Mouse (Mus musculus) midbrain, embryonic 14.5 days (tissue): ENCODE results near the gene Srpk2. TPM values are rescaled to one million over a fixed set of nuclear protein-coding genes. Genes with fewer than 3 reads are reported as not detected.

ENCODE experiments used
- ATAC-seq: fragments of 200-750 bp; cut with Nextera tagmentation; 2 replicates; pipeline ENCODE4 v1.8.0; 2017; ENCODE audit warnings: moderate number of reproducible peaks, moderate library complexity; ENCODE audit not compliant: low FRiP score, low TSS enrichment
- DNase-seq: peaks from one replicate; pipeline ENCODE4 v3.0.0-alpha.2; 2015
- H3K27ac ChIP-seq: fragments of 300-500 bp; sonication (generic); replicated peaks from 2 replicates; pipeline ENCODE4 v1.5.1; 2014; ENCODE audit warnings: mild to moderate bottlenecking, low read depth, low read length, moderate library complexity
- H3K27me3 ChIP-seq: fragments of 300-500 bp; sonication (generic); 2 replicates; pipeline ENCODE4 v1.6.1; 2014; ENCODE audit warnings: low read length, control low read depth, mixed read lengths; ENCODE audit not compliant: control insufficient read depth, insufficient read depth
- H3K36me3 ChIP-seq: fragments of 300-500 bp; sonication (generic); 2 replicates; pipeline ENCODE4 v1.6.1; 2014; ENCODE audit warnings: low read length, control low read depth; ENCODE audit not compliant: control insufficient read depth, insufficient read depth
- H3K4me1 ChIP-seq: fragments of 300-500 bp; sonication (generic); 2 replicates; pipeline ENCODE4 v1.6.1; 2014; ENCODE audit warnings: mild to moderate bottlenecking, antibody characterized with exemption, low read length, control low read depth; ENCODE audit not compliant: control insufficient read depth, insufficient read depth
- H3K4me2 ChIP-seq: fragments of 300-500 bp; sonication (generic); 2 replicates; pipeline ENCODE4 v1.6.1; 2014; ENCODE audit warnings: mild to moderate bottlenecking, low read length, moderate library complexity
- H3K4me3 ChIP-seq: fragments of 300-500 bp; sonication (generic); replicated peaks from 2 replicates; pipeline ENCODE4 v1.5.1; 2014; ENCODE audit warnings: low read depth, low read length
- H3K9ac ChIP-seq: fragments of 300-500 bp; sonication (generic); replicated peaks from 2 replicates; pipeline ENCODE4 v1.6.1; 2014; ENCODE audit warnings: mild to moderate bottlenecking, low read length, moderate library complexity
- H3K9me3 ChIP-seq: fragments of 300-500 bp; sonication (generic); 2 replicates; pipeline ENCODE4 v1.6.1; 2016; ENCODE audit warnings: low read length, control low read depth, mixed read lengths; ENCODE audit not compliant: control insufficient read depth
- WGBS: fragments of 180-500 bp; shearing (Covaris S2); extraction: QIAGEN DNeasy Blood & Tissue Kit; methylation state at CpG from one replicate; pipeline ENCODE4 v1.1.7; 2014; 5-methylcytosine and 5-hydroxymethylcytosine counted together
- polyA plus RNA-seq: library from polyadenylated mRNA; unstranded; fragments of >200 nt; fragmentation: Nextera tagmentation; extraction: Ambion mirVana; gene quantifications from 2 replicates; pipeline ENCODE4 v1.2.1, GENCODE M21; 2014

The Srpk2 gene
- polyA plus RNA-seq, 1 experiment from 2014 or later, result 121 TPM

GRCm38 (mm10) chr5:23676156-23677071 lies 8.0 kb downstream of the Srpk2 start:
- Histone ChIP-seq H3K9ac (peak overlapping the region; percentile 84), H3K4me3 (peak overlapping the region; percentile 94), H3K27ac (peak overlapping the region; percentile 88), H3K9me3 (no peaks in the 10 kb centered on the region), H3K36me3 (no peaks in the 10 kb centered on the region), H3K27me3 (no peaks in the 10 kb centered on the region), H3K4me2 (peak overlapping the region; percentile 85), H3K4me1 (peaks cover 5% of the 10 kb centered on the region; the same call in 1 of the 2 replicates)
- WGBS, result 7% methylated on average over 40 of the region's 41 CpGs
- peak; percentile 72 for ATAC-seq
- DNase-seq, result no peak

- ATAC-seq, result peak; percentile 92
- Histone ChIP-seq H3K9ac (peak overlapping the region; percentile 84), H3K27me3 (no peaks in the 10 kb centered on the region), H3K4me1 (peaks cover 5% of the 10 kb centered on the region; the same call in 1 of the 2 replicates), H3K27ac (peak overlapping the region; percentile 88), H3K36me3 (no peaks in the 10 kb centered on the region), H3K9me3 (no peaks in the 10 kb centered on the region), H3K4me3 (peak overlapping the region; percentile 94), H3K4me2 (peak overlapping the region; percentile 85)
- peak; percentile 92 for DNase-seq
- WGBS, result under 1% methylated on average over 64 of the region's 95 CpGs
Observed at GRCm38 (mm10) chr5:23675499-23676155, 8.8 kb downstream of the Srpk2 start.

- Histone ChIP-seq H3K27ac (peak overlapping the region; percentile 88), H3K4me3 (peak overlapping the region; percentile 94), H3K9me3 (no peaks in the 10 kb centered on the region), H3K36me3 (no peaks in the 10 kb centered on the region), H3K9ac (peak overlapping the region; percentile 84), H3K4me2 (peak overlapping the region; percentile 85), H3K27me3 (no peaks in the 10 kb centered on the region), H3K4me1 (peaks cover 5% of the 10 kb centered on the region; the same call in 1 of the 2 replicates)
- WGBS, result under 1% methylated on average over 61 of the region's 61 CpGs
- ATAC-seq (peak; percentile 71), DNase-seq (peak; percentile 84)
Observed at GRCm38 (mm10) chr5:23674829-23675498, 9.5 kb downstream of the Srpk2 start.

- H3K9ac ChIP-seq, result no peak overlapping the region
- no peak overlapping the region for H3K4me3 ChIP-seq
- no peaks in the 10 kb centered on the region for H3K27me3 ChIP-seq
- no peak overlapping the region for H3K4me2 ChIP-seq
- ATAC-seq (no peak), DNase-seq (peak; percentile 5)
- H3K9me3 ChIP-seq, result no peaks in the 10 kb centered on the region
- H3K36me3 ChIP-seq, result no peaks in the 10 kb centered on the region
- no peak overlapping the region for H3K27ac ChIP-seq
- WGBS, result 72% methylated on average over 7 of the region's 7 CpGs
- peaks cover 5% of the 10 kb centered on the region; the same call in 1 of the 2 replicates for H3K4me1 ChIP-seq
Observed at GRCm38 (mm10) chr5:23672136-23672535, 12.3 kb downstream of the Srpk2 start.

DNA sequence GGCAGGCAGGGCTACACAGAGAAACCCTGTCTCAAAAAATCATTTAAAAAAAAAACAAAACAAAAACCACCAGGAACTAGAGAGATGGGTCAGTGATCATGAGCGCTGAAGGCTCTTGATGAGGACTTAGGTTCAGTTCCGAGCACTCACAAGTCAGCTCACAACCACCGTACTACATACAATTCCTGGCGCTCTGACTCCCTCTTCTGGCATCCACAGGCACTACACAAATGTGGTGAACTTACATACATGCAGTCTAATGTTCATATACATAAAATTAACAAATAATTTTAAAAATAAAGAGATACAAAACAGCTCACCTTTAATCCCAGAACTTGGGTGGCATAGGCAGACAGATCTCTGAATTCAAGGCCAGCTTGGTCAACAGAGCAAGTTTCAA lies 13.5 kb downstream of the Srpk2 start:
- Histone ChIP-seq H3K27ac (no peak overlapping the region), H3K36me3 (no peaks in the 10 kb centered on the region), H3K4me2 (no peak overlapping the region), H3K4me1 (peaks cover 5% of the 10 kb centered on the region; the same call in 1 of the 2 replicates), H3K4me3 (no peak overlapping the region), H3K9me3 (no peaks in the 10 kb centered on the region), H3K27me3 (no peaks in the 10 kb centered on the region), H3K9ac (no peak overlapping the region)
- DNase-seq, result no peak
- WGBS, result 88% methylated on average over 4 of the region's 4 CpGs
- ATAC-seq, result no peak

DNA sequence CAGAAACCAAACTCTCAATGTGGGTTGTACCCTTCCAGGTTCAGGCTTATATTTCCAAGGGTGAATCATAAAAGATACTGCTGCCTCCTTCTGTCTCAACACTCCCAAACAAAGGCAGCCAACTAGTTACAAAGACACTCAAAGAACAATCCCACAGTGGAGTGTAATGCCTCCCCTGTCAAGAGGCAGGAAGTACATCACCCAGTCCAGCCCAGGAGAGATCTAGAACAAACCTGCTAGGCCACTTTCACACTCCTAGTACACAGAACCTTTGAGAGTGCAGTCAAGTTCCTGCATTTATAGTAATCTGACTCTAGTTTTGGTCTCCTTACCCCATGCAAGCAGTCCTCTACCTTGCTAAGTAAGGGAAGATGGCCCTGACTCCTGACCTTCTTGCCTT lies 18.5 kb downstream of the Srpk2 start:
- Histone ChIP-seq H3K36me3 (no peaks in the 10 kb centered on the region), H3K4me2 (no peak overlapping the region), H3K27ac (no peak overlapping the region), H3K9me3 (no peaks in the 10 kb centered on the region), H3K27me3 (no peaks in the 10 kb centered on the region), H3K4me1 (no peaks in the 10 kb centered on the region), H3K4me3 (no peak overlapping the region), H3K9ac (no peak overlapping the region)
- DNase-seq, result no peak
- no peak for ATAC-seq

- no peak overlapping the region for H3K9ac ChIP-seq
- no peak overlapping the region for H3K4me3 ChIP-seq
- ATAC-seq (no peak), DNase-seq (no peak)
- WGBS, result 96% methylated on average over 2 of the region's 2 CpGs
- no peaks in the 10 kb centered on the region for H3K9me3 ChIP-seq
- H3K4me1 ChIP-seq, result no peaks in the 10 kb centered on the region
- no peaks in the 10 kb centered on the region for H3K36me3 ChIP-seq
- H3K27ac ChIP-seq, result no peak overlapping the region
- no peaks in the 10 kb centered on the region for H3K27me3 ChIP-seq
- no peak overlapping the region for H3K4me2 ChIP-seq
Observed at GRCm38 (mm10) chr5:23661191-23661590, 23.2 kb downstream of the Srpk2 start.

GRCm38 (mm10) chr5:23658017-23658416 lies 26.4 kb downstream of the Srpk2 start:
- no peak for DNase-seq
- no peak for ATAC-seq
- no peak overlapping the region for H3K9ac ChIP-seq
- H3K27ac ChIP-seq, result no peak overlapping the region
- H3K36me3 ChIP-seq, result no peaks in the 10 kb centered on the region
- H3K4me2 ChIP-seq, result no peak overlapping the region
- no peaks in the 10 kb centered on the region for H3K9me3 ChIP-seq
- 65% methylated on average over 5 of the region's 5 CpGs for whole genome bisulfite sequencing
- no peaks in the 10 kb centered on the region for H3K27me3 ChIP-seq
- H3K4me3 ChIP-seq, result no peak overlapping the region
- no peaks in the 10 kb centered on the region for H3K4me1 ChIP-seq
